Mouse (Mus musculus): ENCODE data around the gene Olfr285.

- TF ChIP-seq CTCF (IDR thresholded peaks at IDR 0.05; ENCODE audit: control insufficient read depth, insufficient read depth, low read length): no peak
- TF ChIP-seq POLR2A (IDR thresholded peaks at IDR 0.05; ENCODE audit: borderline replicate concordance, control insufficient read depth, low read depth, low read length): no peak
Measured at GRCm38 (mm10) chr15:98317177-98317724, at the start of gene Olfr285.
